Mouse (Mus musculus): ENCODE results near the gene Tnpo3. TPM values are rescaled to one million over a fixed set of nuclear protein-coding genes. Genes with fewer than 3 reads are reported as not detected.

The Tnpo3 gene
- total and polyA plus RNA-seq, 3 experiments, result 64.9 to 148 (median 139) TPM

GRCm38 (mm10) chr6:29500810-29501209, 108.9 kb downstream of the Tnpo3 start:
- H3K4me3 ChIP-seq (ENCODE audit: control insufficient read depth in 1 of 2, insufficient read depth in 1 of 2, low read depth in 2 of 2, low read length in 2 of 2), result peak overlapping the region in 1 of 2 experiments; percentile 24; a peak in 1 of 4 replicates
- peak overlapping the region; percentile 77 for H3K27ac ChIP-seq (ENCODE audit: control insufficient read depth, low read depth, low read length)
- H3K27me3 ChIP-seq (ENCODE audit: control insufficient read depth in 1 of 2, insufficient read depth in 2 of 2, low read length in 2 of 2), result no peaks in the 10 kb centered on the region
- peaks cover 0 to 17% of the 10 kb centered on the region in 2 experiments; a peak in 2 of 4 replicates for H3K36me3 ChIP-seq (ENCODE audit: control insufficient read depth in 1 of 2, insufficient read depth in 2 of 2, low read length in 2 of 2)
- H3K9ac ChIP-seq (ENCODE audit: control insufficient read depth, low read depth, low read length, poor library complexity, severe bottlenecking), result peak overlapping the region; percentile 15
- H3K9me3 ChIP-seq (replicated peaks; ENCODE audit: insufficient read depth, low read length), result no peaks in the 10 kb centered on the region
- no peaks in the 10 kb centered on the region for H3K79me2 ChIP-seq (ENCODE audit: control insufficient read depth, insufficient read depth, low read length, poor library complexity)
- H3K4me1 ChIP-seq (ENCODE audit: control insufficient read depth in 1 of 2, insufficient read depth in 2 of 2, low read length in 2 of 2), result peaks cover 9 to 19% of the 10 kb centered on the region in 2 experiments
- TF ChIP-seq MEF2A (IDR thresholded peaks at IDR 0.05; ENCODE audit: extremely low read depth, insufficient replicate concordance, low read depth, low read length, poor library complexity, severe bottlenecking), result no peak
- TF ChIP-seq BHLHE40 (IDR thresholded peaks at IDR 0.05; ENCODE audit: borderline replicate concordance, low read depth, low read length), result no peak
- TF ChIP-seq POLR2A (IDR thresholded peaks at IDR 0.05; ENCODE audit: control insufficient read depth in 1 of 2, insufficient read depth in 1 of 2, low read depth in 1 of 2, low read length in 2 of 2, poor library complexity in 1 of 2), result no peak
- peak; percentile 26; the same call in 1 of the 2 replicates for TF ChIP-seq GATA1 (IDR thresholded peaks at IDR 0.05; ENCODE audit: low read depth, low read length)
- no peak for TF ChIP-seq MYB (IDR thresholded peaks at IDR 0.05; ENCODE audit: low read depth, low read length)
- TF ChIP-seq EP300 (IDR thresholded peaks at IDR 0.05; ENCODE audit: low read depth in 1 of 2, low read length in 2 of 2), result peak in 1 of 2 experiments; percentile 54; a peak in 2 of 4 replicates
- peak; percentile 67 for TF ChIP-seq TAL1 (IDR thresholded peaks at IDR 0.05; ENCODE audit: low read length)
- TF ChIP-seq KAT2A (conservative IDR thresholded peaks at IDR 0.05; ENCODE audit: low read depth, low read length), result no peak
- TF ChIP-seq CHD2 (IDR thresholded peaks at IDR 0.05; ENCODE audit: low read length), result no peak
- TF ChIP-seq ETS1 (IDR thresholded peaks at IDR 0.05; ENCODE audit: low read depth, low read length), result no peak
- TF ChIP-seq CHD1 (IDR thresholded peaks at IDR 0.05; ENCODE audit: low read depth, low read length), result no peak
- peak; percentile 77 for DNase-seq (ENCODE audit: low read depth, low spot score)

DNA sequence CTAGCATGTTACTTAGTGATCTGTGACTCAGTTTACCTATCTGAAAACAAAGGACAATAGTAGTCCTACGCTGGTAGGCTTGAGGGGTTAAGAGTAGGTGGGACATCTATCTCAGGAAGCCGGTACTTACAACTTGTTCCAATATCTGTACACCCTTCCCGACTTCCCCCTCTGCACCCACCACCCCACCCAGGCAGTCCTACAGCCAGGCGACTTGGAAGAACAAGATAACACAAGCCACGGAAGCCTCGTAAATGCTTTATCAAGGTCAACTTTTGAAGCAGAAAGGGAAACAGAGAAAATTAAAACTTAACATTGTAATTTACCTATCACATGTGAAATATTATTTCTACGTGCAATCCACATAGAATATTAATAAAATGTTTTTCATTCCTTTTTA, 109.5 kb downstream of the Tnpo3 start:
- H3K27me3 ChIP-seq (ENCODE audit: control insufficient read depth in 1 of 2, insufficient read depth in 2 of 2, low read length in 2 of 2), result no peaks in the 10 kb centered on the region
- no peaks in the 10 kb centered on the region for H3K79me2 ChIP-seq (ENCODE audit: control insufficient read depth, insufficient read depth, low read length, poor library complexity)
- TF ChIP-seq ETS1 (IDR thresholded peaks at IDR 0.05; ENCODE audit: low read depth, low read length) (peak; percentile 76), KAT2A (conservative IDR thresholded peaks at IDR 0.05; ENCODE audit: low read depth, low read length) (0 out of 2 replicates have a peak, but pooled peaks have one; percentile 20), EP300 (IDR thresholded peaks at IDR 0.05; ENCODE audit: low read depth in 1 of 2, low read length in 2 of 2) (peak; percentile 88 to 89), RCOR1 (IDR thresholded peaks at IDR 0.05; ENCODE audit: low read depth, low read length) (peak; percentile 83), GABPA (IDR thresholded peaks at IDR 0.05; ENCODE audit: low read depth, low read length) (no peak), POLR2AphosphoS2 (IDR thresholded peaks at IDR 0.05; ENCODE audit: low read length) (no peak), SIN3A (IDR thresholded peaks at IDR 0.05; ENCODE audit: low read length) (peak; percentile 71), TAL1 (IDR thresholded peaks at IDR 0.05; ENCODE audit: low read length) (peak; percentile 63), RAD21 (IDR thresholded peaks at IDR 0.05; ENCODE audit: low read depth, low read length) (no peak), CHD2 (IDR thresholded peaks at IDR 0.05; ENCODE audit: low read length) (no peak), MAZ (IDR thresholded peaks at IDR 0.05; ENCODE audit: low read depth, low read length) (peak; percentile 90), MEF2A (IDR thresholded peaks at IDR 0.05; ENCODE audit: extremely low read depth, insufficient replicate concordance, low read depth, low read length, poor library complexity, severe bottlenecking) (no peak), NELFE (IDR thresholded peaks at IDR 0.05; ENCODE audit: low read depth, low read length) (no peak), BHLHE40 (IDR thresholded peaks at IDR 0.05; ENCODE audit: borderline replicate concordance, low read depth, low read length) (0 out of 2 replicates have a peak, but pooled peaks have one; percentile 37), E2F4 (IDR thresholded peaks at IDR 0.05; ENCODE audit: borderline replicate concordance, low read depth, low read length) (no peak), TCF12 (IDR thresholded peaks at IDR 0.05; ENCODE audit: low read depth, low read length) (peak; percentile 87), MYB (IDR thresholded peaks at IDR 0.05; ENCODE audit: low read depth, low read length) (no peak), GATA1 (IDR thresholded peaks at IDR 0.05; ENCODE audit: low read depth, low read length) (peak; percentile 87), CTCF (IDR thresholded peaks at IDR 0.05 in 2 of 3, conservative IDR thresholded peaks at IDR 0.05 in 1 of 3; ENCODE audit: control insufficient read depth in 1 of 3, insufficient read depth in 1 of 3, low read depth in 2 of 3, low read length in 3 of 3, poor library complexity in 1 of 3, severe bottlenecking in 1 of 3) (no peak), POLR2AphosphoS5 (IDR thresholded peaks at IDR 0.05; ENCODE audit: borderline replicate concordance, low read depth, low read length) (no peak), CHD1 (IDR thresholded peaks at IDR 0.05; ENCODE audit: low read depth, low read length) (0 out of 2 replicates have a peak, but pooled peaks have one; percentile 63), ELF1 (IDR thresholded peaks at IDR 0.05; ENCODE audit: low read depth, low read length) (peak; percentile 45; the same call in 1 of the 2 replicates)
- peak; percentile 83 for DNase-seq (ENCODE audit: low read depth, low spot score)
- H3K9me3 ChIP-seq (replicated peaks; ENCODE audit: insufficient read depth, low read length), result no peaks in the 10 kb centered on the region
- H3K4me3 ChIP-seq (ENCODE audit: control insufficient read depth in 1 of 2, insufficient read depth in 1 of 2, low read depth in 2 of 2, low read length in 2 of 2), result peak overlapping the region in 1 of 2 experiments; percentile 24; a peak in 1 of 4 replicates
- H3K27ac ChIP-seq (ENCODE audit: control insufficient read depth, low read depth, low read length), result peak overlapping the region; percentile 77
- peak overlapping the region; percentile 14; the same call in 1 of the 2 replicates for H3K9ac ChIP-seq (ENCODE audit: control insufficient read depth, low read depth, low read length, poor library complexity, severe bottlenecking)
- peaks cover 0 to 17% of the 10 kb centered on the region in 2 experiments; a peak in 2 of 4 replicates for H3K36me3 ChIP-seq (ENCODE audit: control insufficient read depth in 1 of 2, insufficient read depth in 2 of 2, low read length in 2 of 2)
- peaks cover 9 to 19% of the 10 kb centered on the region in 2 experiments for H3K4me1 ChIP-seq (ENCODE audit: control insufficient read depth in 1 of 2, insufficient read depth in 2 of 2, low read length in 2 of 2)

All from MEL (cell line).